Mouse (Mus musculus): ENCODE results near the gene Matn4. TPM values are rescaled to one million over a fixed set of nuclear protein-coding genes. Genes with fewer than 3 reads are reported as not detected.
"Not testable (repeated sequence)": the region's sequence is repeated elsewhere in the genome, so short reads cannot be mapped to it uniquely, and the experiment has no call there.

Gene Matn4
- polyA plus RNA-seq, 1 experiment, result 2.5 TPM

DNA sequence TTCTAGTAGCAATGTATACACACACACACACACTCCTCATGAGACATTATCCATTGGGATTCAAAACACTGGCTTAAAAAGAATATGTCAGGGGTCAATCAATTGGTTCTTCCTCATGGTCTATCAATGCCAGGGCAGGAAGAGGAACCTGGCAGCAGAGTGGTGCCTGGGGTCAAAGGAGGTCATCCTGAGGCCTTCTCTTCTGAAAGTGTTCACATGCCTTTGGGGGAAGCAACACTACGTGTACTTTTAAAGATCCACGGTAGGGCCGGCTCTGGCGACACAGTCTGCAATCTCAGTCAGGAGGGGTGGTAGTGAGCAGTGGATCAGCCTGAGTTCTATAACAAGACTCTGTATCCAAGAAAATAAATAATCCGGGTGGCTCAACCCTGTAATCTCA is 45.3 kb downstream of the Matn4 start:
- DNase-seq (ENCODE audit: low read depth), result no peak
- TF ChIP-seq CTCF (IDR thresholded peaks at IDR 0.05; ENCODE audit: borderline replicate concordance, extremely low read depth, insufficient read depth, insufficient read length) (no peak), POLR2A (IDR thresholded peaks at IDR 0.05; ENCODE audit: borderline replicate concordance, extremely low read depth, insufficient read depth, insufficient read length, poor library complexity, severe bottlenecking) (no peak)

DNA sequence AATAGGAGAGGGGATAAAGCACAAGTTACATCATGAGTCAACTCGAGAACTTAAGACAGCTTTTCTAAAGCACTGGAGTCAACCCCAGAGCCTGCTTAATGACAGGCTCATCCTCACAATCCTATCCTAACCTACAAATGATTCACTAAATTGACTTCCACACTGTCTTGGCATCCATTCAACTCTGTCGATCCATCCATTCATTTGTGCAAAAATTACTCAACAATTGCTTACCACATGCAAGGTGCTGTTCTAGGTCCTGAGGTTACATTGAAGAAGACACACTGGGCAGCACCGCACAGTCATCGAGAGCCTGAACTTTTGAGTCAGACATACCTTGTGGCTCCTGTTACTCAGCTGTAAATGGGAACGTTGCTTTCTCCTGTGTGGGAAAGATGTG is 45.9 kb downstream of the Matn4 start:
- TF ChIP-seq POLR2A (IDR thresholded peaks at IDR 0.05; ENCODE audit: borderline replicate concordance, extremely low read depth, insufficient read depth, insufficient read length, poor library complexity, severe bottlenecking) (no peak), CTCF (IDR thresholded peaks at IDR 0.05; ENCODE audit: borderline replicate concordance, extremely low read depth, insufficient read depth, insufficient read length) (no peak)
- no peak for DNase-seq (ENCODE audit: low read depth)

DNA sequence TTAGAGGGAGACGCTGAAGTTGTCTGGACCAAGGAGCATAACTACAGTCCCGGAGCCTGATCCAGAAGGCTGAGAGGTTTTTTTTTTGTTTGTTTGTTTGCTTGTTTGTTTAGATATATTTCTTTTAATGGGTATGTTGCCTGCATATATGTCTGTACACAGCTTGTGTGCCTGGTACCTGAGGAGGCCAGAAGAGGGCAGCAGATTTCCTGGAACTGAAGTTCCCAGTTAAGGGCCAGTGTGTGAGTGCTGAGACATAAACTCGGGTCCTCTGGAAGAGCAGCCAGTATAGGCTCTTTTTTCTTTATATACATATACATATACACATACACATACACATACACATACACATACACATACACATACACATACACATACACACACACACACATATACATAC is 46.6 kb downstream of the Matn4 start:
- peak; percentile 27; the same call in 1 of the 2 replicates for TF ChIP-seq CTCF (IDR thresholded peaks at IDR 0.05; ENCODE audit: borderline replicate concordance, extremely low read depth, insufficient read depth, insufficient read length)
- no peak for TF ChIP-seq POLR2A (IDR thresholded peaks at IDR 0.05; ENCODE audit: borderline replicate concordance, extremely low read depth, insufficient read depth, insufficient read length, poor library complexity, severe bottlenecking)
- DNase-seq (ENCODE audit: low read depth), result no peak

DNA sequence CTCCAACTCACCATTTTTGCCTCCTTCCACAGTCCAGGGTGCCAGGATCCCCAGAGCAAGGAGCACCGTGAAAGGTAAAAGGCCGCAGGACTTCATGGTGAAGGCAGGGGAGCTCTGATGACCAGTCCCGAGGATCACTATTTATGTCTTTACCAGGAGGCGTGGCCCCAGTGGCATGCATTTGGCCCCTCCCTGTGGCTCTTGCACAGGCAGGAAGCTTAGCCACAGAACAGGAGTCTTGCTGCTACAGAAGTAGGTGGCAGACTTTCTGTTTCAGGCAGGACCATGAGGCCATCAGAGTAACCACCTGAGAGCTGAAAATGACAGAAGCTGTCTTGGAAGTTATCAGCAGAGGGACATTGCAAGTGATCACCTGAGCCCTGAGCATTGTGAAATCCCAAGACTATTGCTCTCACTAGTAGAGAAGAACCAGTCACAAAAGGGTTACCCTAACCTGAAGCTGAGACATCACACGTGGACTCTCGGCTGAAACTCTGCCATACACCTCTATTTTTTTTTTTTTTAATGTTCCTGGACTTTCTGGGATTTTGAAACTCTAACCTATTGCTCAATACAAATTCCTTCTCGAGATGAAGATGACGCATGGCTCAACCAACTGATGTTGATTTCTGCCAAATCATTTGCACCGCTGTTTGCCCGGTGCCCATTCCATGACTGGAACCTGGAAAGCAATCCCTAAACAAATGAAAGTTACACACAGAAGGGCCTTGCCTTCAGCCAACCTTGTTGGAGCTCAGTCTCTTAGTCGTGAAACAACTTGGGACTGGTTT is 48.6 kb downstream of the Matn4 start:
- no peak for DNase-seq (ENCODE audit: low read depth)
- TF ChIP-seq CTCF (IDR thresholded peaks at IDR 0.05; ENCODE audit: borderline replicate concordance, extremely low read depth, insufficient read depth, insufficient read length) (no peak), POLR2A (IDR thresholded peaks at IDR 0.05; ENCODE audit: borderline replicate concordance, extremely low read depth, insufficient read depth, insufficient read length, poor library complexity, severe bottlenecking) (no peak)

DNA sequence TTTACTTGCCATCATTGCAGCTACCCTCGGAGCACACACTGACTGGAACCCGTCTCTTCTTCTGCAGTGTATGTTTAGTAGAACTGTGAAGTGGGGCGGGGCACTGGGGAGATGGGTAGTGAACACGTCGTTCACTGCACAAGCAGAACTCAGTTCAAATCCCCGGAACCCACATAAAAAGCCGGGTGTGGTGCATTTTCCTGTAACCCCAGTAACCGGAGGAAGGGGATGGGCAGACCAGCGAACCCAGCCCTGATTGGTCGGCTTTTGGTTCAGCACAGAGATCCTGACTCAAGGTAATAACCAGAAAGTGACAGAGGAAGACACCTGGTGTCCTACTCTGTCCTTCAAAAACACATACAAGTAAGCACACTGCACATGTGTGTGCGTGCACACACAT is 51.6 kb downstream of the Matn4 start:
- DNase-seq (ENCODE audit: low read depth), result no peak
- TF ChIP-seq CTCF (IDR thresholded peaks at IDR 0.05; ENCODE audit: borderline replicate concordance, extremely low read depth, insufficient read depth, insufficient read length) (no peak), POLR2A (IDR thresholded peaks at IDR 0.05; ENCODE audit: borderline replicate concordance, extremely low read depth, insufficient read depth, insufficient read length, poor library complexity, severe bottlenecking) (no peak)

DNA sequence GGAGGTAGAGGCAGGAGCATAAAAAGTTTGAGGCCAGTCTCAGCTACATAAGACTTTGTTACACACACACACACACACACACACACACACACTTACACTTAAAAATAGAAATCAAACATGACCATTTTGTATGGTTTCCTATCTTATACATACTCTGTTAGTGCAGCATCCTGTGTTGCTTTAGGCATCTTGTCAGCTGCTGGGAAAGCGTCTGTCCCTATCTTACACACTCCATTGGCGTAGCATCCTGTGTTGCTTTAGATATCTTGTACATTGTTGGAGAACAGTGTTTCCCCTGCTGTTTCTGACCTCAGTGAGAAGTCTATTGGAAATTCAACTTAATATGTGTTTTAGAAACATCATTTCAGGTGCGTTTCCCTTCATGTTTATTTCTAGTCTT is 52.3 kb downstream of the Matn4 start:
- DNase-seq (ENCODE audit: low read depth), result no peak
- TF ChIP-seq POLR2A (IDR thresholded peaks at IDR 0.05; ENCODE audit: borderline replicate concordance, extremely low read depth, insufficient read depth, insufficient read length, poor library complexity, severe bottlenecking) (no peak), CTCF (IDR thresholded peaks at IDR 0.05; ENCODE audit: borderline replicate concordance, extremely low read depth, insufficient read depth, insufficient read length) (no peak)

DNA sequence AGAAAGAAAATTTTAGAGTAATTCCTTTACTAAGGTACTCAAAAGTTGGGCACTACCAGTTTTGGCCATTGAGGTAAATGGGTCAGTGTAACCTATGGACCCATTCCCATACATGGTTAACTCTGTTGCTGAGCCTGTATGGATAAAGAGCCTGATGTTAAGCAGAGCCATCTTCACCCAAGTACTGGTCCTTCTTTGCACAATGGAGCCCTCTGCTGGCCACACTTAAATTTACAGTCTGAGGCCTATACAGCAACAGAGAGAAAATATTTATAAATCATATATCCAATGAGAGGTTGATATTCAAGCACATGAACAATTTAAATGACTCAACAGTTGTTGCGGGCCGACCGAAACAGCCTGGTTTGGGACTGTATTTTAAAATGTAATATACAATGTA is 56.0 kb downstream of the Matn4 start:
- peak; percentile 24 for DNase-seq (ENCODE audit: low read depth)
- TF ChIP-seq POLR2A (IDR thresholded peaks at IDR 0.05; ENCODE audit: borderline replicate concordance, extremely low read depth, insufficient read depth, insufficient read length, poor library complexity, severe bottlenecking) (no peak), CTCF (IDR thresholded peaks at IDR 0.05; ENCODE audit: borderline replicate concordance, extremely low read depth, insufficient read depth, insufficient read length) (peak; percentile 42; the same call in 1 of the 2 replicates)

DNA sequence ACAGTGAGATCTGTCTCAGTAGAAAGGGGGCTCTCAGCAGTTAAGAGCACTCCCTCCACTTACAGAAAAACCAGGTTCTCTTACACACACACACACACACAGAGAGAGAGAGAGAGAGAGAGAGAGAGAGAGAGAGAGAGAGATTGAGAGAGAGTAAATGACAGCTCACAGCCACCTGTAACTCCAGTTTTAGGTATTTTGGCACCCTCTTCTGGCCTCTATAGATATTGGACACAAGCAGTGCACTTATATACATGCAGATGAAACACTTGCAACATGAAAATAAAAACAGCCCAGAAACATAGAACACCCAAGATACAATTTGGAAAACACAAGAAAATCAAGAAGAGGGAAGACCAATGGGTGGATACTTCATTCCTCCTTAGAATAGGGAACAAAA is 57.3 kb downstream of the Matn4 start:
- peak; percentile 11 for DNase-seq (ENCODE audit: low read depth)

DNA sequence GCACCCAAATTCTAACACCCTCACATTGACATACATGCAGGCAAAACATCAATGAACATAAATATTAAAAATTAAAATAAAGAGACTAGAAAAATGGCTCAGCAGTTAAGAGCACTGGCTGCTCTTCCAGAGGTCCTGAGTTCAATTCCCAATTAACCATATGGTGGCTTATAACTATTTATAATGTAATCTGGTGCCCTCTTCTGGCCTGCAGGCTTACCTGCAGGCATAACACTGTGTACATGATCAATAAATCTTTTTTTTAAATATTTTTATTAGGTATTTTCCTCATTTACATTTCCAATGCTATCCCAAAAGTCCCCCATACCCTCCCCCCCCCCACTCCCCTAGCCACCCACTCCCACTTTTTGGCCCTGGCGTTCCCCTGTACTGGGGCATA is 61.2 kb downstream of the Matn4 start:
- DNase-seq (ENCODE audit: low read depth), result not testable (repeated sequence)

Other genes starting within 250 kb of the Matn4 start
- gene Kcns1, start 234.0 kb downstream of the Matn4 start, polyA plus RNA-seq (2012; rRNA removed), result 0.83 and 1.5 TPM in 2 replicates
- gene Wfdc5, start 222.4 kb downstream of the Matn4 start, polyA plus RNA-seq (2012; rRNA removed), result not detected in 2 replicates
- not detected in 2 replicates for gene Wfdc12, start 214.6 kb downstream of the Matn4 start, polyA plus RNA-seq (2012; rRNA removed)
- gene Wfdc15a, start 205.0 kb downstream of the Matn4 start, polyA plus RNA-seq (2012; rRNA removed), result not detected in 2 replicates
- gene Wfdc15b, start 183.5 kb downstream of the Matn4 start, polyA plus RNA-seq (2012; rRNA removed), result not detected in 2 replicates
- not detected in 2 replicates for gene Svs2, start 166.7 kb downstream of the Matn4 start, polyA plus RNA-seq (2012; rRNA removed)
- not detected in 2 replicates for gene Svs3b, start 148.5 kb downstream of the Matn4 start, polyA plus RNA-seq (2012; rRNA removed)
- not detected in 2 replicates for gene Svs4, start 126.7 kb downstream of the Matn4 start, polyA plus RNA-seq (2012; rRNA removed)
- gene Svs3a, start 115.9 kb downstream of the Matn4 start, polyA plus RNA-seq (2012; rRNA removed), result not detected in 2 replicates
- gene Svs6, start 88.4 kb downstream of the Matn4 start, polyA plus RNA-seq (2012; rRNA removed), result not detected in 2 replicates
- gene Svs5, start 72.4 kb downstream of the Matn4 start, polyA plus RNA-seq (2012; rRNA removed), result not detected in 2 replicates
- 0.22 TPM in 1 of 2 replicates, not detected in the other for gene Slpi, start 16.1 kb downstream of the Matn4 start, polyA plus RNA-seq (2012; rRNA removed)
- gene Rbpjl, start 2.0 kb downstream of the Matn4 start, polyA plus RNA-seq (2012; rRNA removed), result 0.04 and 0.10 TPM in 2 replicates
- 2.3 and 3.7 TPM in 2 replicates for gene Sdc4, start 38.7 kb upstream of the Matn4 start, polyA plus RNA-seq (2012; rRNA removed)
- gene Sys1, start 51.8 kb upstream of the Matn4 start, polyA plus RNA-seq (2012; rRNA removed), result 69.6 and 82.0 TPM in 2 replicates
- gene Gm20458, start 55.8 kb upstream of the Matn4 start, polyA plus RNA-seq (2012; rRNA removed), result 8.0 and 10.2 TPM in 2 replicates
- not detected in 2 replicates for gene Trp53tg5, start 68.6 kb upstream of the Matn4 start, polyA plus RNA-seq (2012; rRNA removed)
- gene Dbndd2, start 80.9 kb upstream of the Matn4 start, polyA plus RNA-seq (2012; rRNA removed), result 11.4 and 13.1 TPM in 2 replicates
- gene Pigt, start 92.4 kb upstream of the Matn4 start, polyA plus RNA-seq (2012; rRNA removed), result 109 and 155 TPM in 2 replicates
- 3.9 and 5.3 TPM in 2 replicates for gene Wfdc2, start 157.3 kb upstream of the Matn4 start, polyA plus RNA-seq (2012; rRNA removed)
- not detected in 2 replicates for gene Spint3, start 168.3 kb upstream of the Matn4 start, polyA plus RNA-seq (2012; rRNA removed)
- gene Wfdc6a, start 180.3 kb upstream of the Matn4 start, polyA plus RNA-seq (2012; rRNA removed), result not detected in 2 replicates
- not detected in 2 replicates for gene Eppin, start 188.4 kb upstream of the Matn4 start, polyA plus RNA-seq (2012; rRNA removed)
- not detected in 2 replicates for gene Wfdc6b, start 208.4 kb upstream of the Matn4 start, polyA plus RNA-seq (2012; rRNA removed)
- gene Wfdc8, start 208.5 kb upstream of the Matn4 start, polyA plus RNA-seq (2012; rRNA removed), result not detected in 2 replicates
- gene Wfdc16, start 233.6 kb upstream of the Matn4 start, polyA plus RNA-seq (2012; rRNA removed), result not detected in 2 replicates

All from brain, embryonic 14.5 days (tissue).